8 mouse cellular contexts compared by ENCODE assay signal in genomic region chr12:76837844-76838650, GRCm38 (mm10). TPM values are rescaled to one million over a fixed set of nuclear protein-coding genes. Genes with fewer than 3 reads are reported as not detected.
A peak's percentile ranks its signal among the peaks of the same experiment; 100 is the strongest.
DNase-seq lines count a peak whose midpoint lies in the region; ATAC-seq and TF ChIP-seq lines count a peak whose summit lies in the region.

No protein-coding gene starts in this region.

- peak overlapping the region; percentile 68 for H3K9ac ChIP-seq in embryonic facial prominence, embryonic 12.5 days
- peak overlapping the region; percentile 68 for H3K9ac ChIP-seq in limb, embryonic 11.5 days (ENCODE audit: low read length)

- H3K4me1 ChIP-seq in lung, adult 2 months (ENCODE audit: control insufficient read depth, insufficient read depth, low read length) = no peaks in the 10 kb centered on the region; the same call in 1 of the 2 replicates
- H3K4me1 ChIP-seq in embryonic facial prominence, embryonic 12.5 days = peaks cover 8% of the 10 kb centered on the region; the same call in 1 of the 2 replicates
- H3K4me1 ChIP-seq in limb, embryonic 11.5 days (ENCODE audit: control insufficient read depth, insufficient read depth, low read length) = peaks cover 5% of the 10 kb centered on the region; the same call in 1 of the 2 replicates
- no peaks in the 10 kb centered on the region; the same call in 1 of the 2 replicates for H3K4me1 ChIP-seq in olfactory bulb, adult 2 months (ENCODE audit: control insufficient read depth, insufficient read depth, low read length)

- no peaks in the 10 kb centered on the region for H3K9me3 ChIP-seq in embryonic facial prominence, embryonic 12.5 days
- no peaks in the 10 kb centered on the region for H3K9me3 ChIP-seq in limb, embryonic 11.5 days (ENCODE audit: control insufficient read depth, low read length)

- H3K4me2 ChIP-seq in embryonic facial prominence, embryonic 12.5 days (replicated peaks) = peak overlapping the region; percentile 65
- H3K4me2 ChIP-seq in limb, embryonic 11.5 days (ENCODE audit: low read depth, severe bottlenecking) = peak overlapping the region; percentile 69

- H3K27ac ChIP-seq in embryonic facial prominence, embryonic 12.5 days = peak overlapping the region; percentile 55; the same call in 1 of the 2 replicates
- H3K27ac ChIP-seq in limb, embryonic 11.5 days (replicated peaks; ENCODE audit: low read depth, low read length) = no peak overlapping the region
- peak overlapping the region; percentile 83 for H3K27ac ChIP-seq in olfactory bulb, adult 2 months (ENCODE audit: insufficient read depth, low read depth, low read length)

- no peaks in the 10 kb centered on the region for H3K36me3 ChIP-seq in embryonic facial prominence, embryonic 12.5 days
- H3K36me3 ChIP-seq in limb, embryonic 11.5 days (ENCODE audit: control insufficient read depth, insufficient read depth, low read length) = no peaks in the 10 kb centered on the region

- no peak for TF ChIP-seq CTCF in lung, adult 2 months (IDR thresholded peaks at IDR 0.05; ENCODE audit: insufficient read depth, low read length)
- no peak for TF ChIP-seq CTCF in olfactory bulb, adult 2 months (IDR thresholded peaks at IDR 0.05; ENCODE audit: insufficient read depth, low read depth, low read length)

- no peaks in the 10 kb centered on the region for H3K27me3 ChIP-seq in embryonic facial prominence, embryonic 12.5 days
- no peaks in the 10 kb centered on the region for H3K27me3 ChIP-seq in limb, embryonic 11.5 days (ENCODE audit: control insufficient read depth, insufficient read depth, low read length)

- WGBS in lung, adult 2 months = 10% methylated on average over 21 of the region's 21 CpGs
- 14% methylated on average over 21 of the region's 21 CpGs for WGBS in embryonic facial prominence, embryonic 12.5 days
- whole genome bisulfite sequencing in limb, embryonic 11.5 days = 16% methylated on average over 21 of the region's 21 CpGs
- 11% methylated on average over 21 of the region's 21 CpGs for WGBS in olfactory bulb, adult 2 months

- ATAC-seq in embryonic facial prominence, embryonic 12.5 days (ENCODE audit: insufficient number of reproducible peaks, insufficient read depth, low FRiP score, low TSS enrichment) = no peak
- ATAC-seq in limb, embryonic 11.5 days (ENCODE audit: insufficient number of reproducible peaks, low FRiP score, low TSS enrichment, low read depth) = no peak; the same call in 1 of the 2 replicates

- no peak for TF ChIP-seq POLR2A in lung, adult 2 months (IDR thresholded peaks at IDR 0.05; ENCODE audit: borderline replicate concordance, extremely low read depth, low read depth, low read length)
- TF ChIP-seq POLR2A in olfactory bulb, adult 2 months (IDR thresholded peaks at IDR 0.05; ENCODE audit: insufficient read depth, low read depth, low read length) = no peak

- DNase-seq in lung, adult 2 months = no peak
- DNase-seq in lung, postnatal 14 days = no peak
- no peak for DNase-seq in limb, embryonic 11.5 days (ENCODE audit: low spot score)
- DNase-seq in layer of hippocampus, adult 8-10 months (ENCODE audit: low spot score in 2 of 2) = no peak
- DNase-seq in layer of hippocampus, adult 9-10 months (ENCODE audit: low spot score) = no peak
- DNase-seq in frontal cortex, postnatal 10 days (ENCODE audit: low spot score in 2 of 2) = no peak

- peak overlapping the region; percentile 92 for H3K4me3 ChIP-seq in lung, adult 2 months (replicated peaks; ENCODE audit: extremely low read depth, low read depth, low read length)
- H3K4me3 ChIP-seq in embryonic facial prominence, embryonic 12.5 days = peak overlapping the region; percentile 59
- peak overlapping the region; percentile 48 for H3K4me3 ChIP-seq in limb, embryonic 11.5 days (ENCODE audit: low read depth, low read length)
- peak overlapping the region; percentile 85 for H3K4me3 ChIP-seq in olfactory bulb, adult 2 months (ENCODE audit: insufficient read depth, low read depth, low read length)

RNA-seq across cellular contexts. Expression of gene Rab15, which starts 15.3 kb away (rescaled TPM):
- polyA plus RNA-seq in lung, adult 2 months (2012; rRNA removed) = 17.5 and 20.3 TPM in 2 replicates
- polyA plus RNA-seq in embryonic facial prominence, embryonic 12.5 days (2016; fragmentation: Nextera tagmentation; extraction: Ambion mirVana) = 25.5 and 26.6 TPM in 2 replicates
- 8.7 and 9.5 TPM in 2 replicates for polyA plus RNA-seq in limb, embryonic 11.5 days (2014; fragmentation: Nextera tagmentation; extraction: Ambion mirVana)
- polyA plus RNA-seq in olfactory bulb, adult 2 months (2012; ENCODE audit: insufficient read depth, insufficient read length, low replicate concordance, missing spikeins) = not detected in 2 replicates
- total RNA-seq in layer of hippocampus, adult 8-10 months (2022) = 100 to 1,000 TPM; 153 to 196 (median 173) TPM

RNA-seq across cellular contexts. Expression of gene Gpx2, which starts 42.7 kb away (rescaled TPM):
- polyA plus RNA-seq in lung, adult 2 months (2012; rRNA removed) = 53.9 and 186 TPM in 2 replicates
- 1.1 and 2.0 TPM in 2 replicates for polyA plus RNA-seq in embryonic facial prominence, embryonic 12.5 days (2016; fragmentation: Nextera tagmentation; extraction: Ambion mirVana)
- 5.2 and 6.3 TPM in 2 replicates for polyA plus RNA-seq in limb, embryonic 11.5 days (2014; fragmentation: Nextera tagmentation; extraction: Ambion mirVana)
- polyA plus RNA-seq in olfactory bulb, adult 2 months (2012; ENCODE audit: insufficient read depth, insufficient read length, low replicate concordance, missing spikeins) = not detected in 2 replicates
- under 1 TPM in 2 of 4 experiments, not detected in 2; 0.68 to 0.81 TPM for total RNA-seq in layer of hippocampus, adult 8-10 months (2022)
